Mouse (Mus musculus): ENCODE measurements around the gene Tprgl. TPM values are rescaled to one million over a fixed set of nuclear protein-coding genes. Genes with fewer than 3 reads are reported as not detected.

The Tprgl gene
- polyA plus RNA-seq, 2 experiments, result 95.7 to 156 TPM

- peak overlapping the region; percentile 62 for H3K4me3 ChIP-seq (replicated peaks; ENCODE audit: low read length)
- H3K27me3 ChIP-seq (ENCODE audit: control insufficient read depth, insufficient read depth, low read length), result no peaks in the 10 kb centered on the region; the same call in 1 of the 2 replicates
- H3K9ac ChIP-seq (ENCODE audit: low read depth, low read length, severe bottlenecking), result peak overlapping the region; percentile 60
These were observed 11.6 kb upstream of the Tprgl start for GRCm38 (mm10) chr4:154171931-154172604.

DNA sequence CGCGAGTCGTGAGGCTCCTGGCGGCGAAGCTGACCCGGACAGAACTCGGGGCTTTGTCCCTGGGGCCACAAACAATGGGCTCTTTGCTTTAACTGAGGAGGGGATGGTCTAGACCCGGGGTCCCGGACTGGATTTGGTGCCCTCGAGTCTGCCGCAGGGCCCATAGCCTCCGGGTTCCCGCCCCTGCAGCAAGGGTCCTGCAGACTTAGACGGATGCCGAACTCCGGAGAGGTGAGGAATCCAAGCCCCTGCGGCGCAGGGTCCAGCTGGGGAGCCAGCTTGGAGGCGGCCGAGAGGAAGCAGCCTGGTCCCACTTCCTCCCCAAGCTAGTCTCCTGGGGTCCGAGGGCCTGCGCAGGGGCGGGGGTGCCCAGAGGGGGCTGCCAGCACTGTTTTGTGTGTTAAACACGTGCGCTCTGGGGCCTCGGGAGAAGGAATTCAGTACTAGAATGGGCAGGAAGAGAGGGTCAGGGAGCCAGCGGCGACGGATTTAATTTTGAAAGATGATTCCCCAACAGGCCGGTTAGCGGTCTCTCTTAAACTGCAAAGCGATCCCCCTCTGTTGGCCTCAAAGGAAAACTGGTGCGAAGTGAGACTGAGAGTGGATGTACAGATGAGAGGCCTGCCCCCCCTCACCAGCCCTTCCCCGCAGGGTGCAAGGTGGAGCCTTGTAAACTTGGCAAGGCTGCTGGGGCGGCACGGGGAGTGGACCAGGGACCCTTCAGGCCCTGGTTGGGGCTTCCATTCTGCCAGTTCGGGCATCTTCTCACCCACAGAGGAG, 10.9 kb upstream of the Tprgl start:
- WGBS, result under 1% methylated on average over 36 of the region's 37 CpGs
- peak overlapping the region; percentile 43; the same call in 1 of the 2 replicates for H3K27ac ChIP-seq (replicated peaks; ENCODE audit: low read depth, low read length)
- DNase-seq (ENCODE audit: low spot score) (peak; percentile 26), ATAC-seq (ENCODE audit: low FRiP score, low read depth) (peak; percentile 48; the same call in 1 of the 2 replicates)
- no peaks in the 10 kb centered on the region for H3K36me3 ChIP-seq (ENCODE audit: control insufficient read depth, insufficient read depth, low read length)
- H3K4me1 ChIP-seq (ENCODE audit: control insufficient read depth, insufficient read depth, low read length), result peaks cover 30% of the 10 kb centered on the region
- peak overlapping the region; percentile 60 for H3K9ac ChIP-seq (ENCODE audit: low read depth, low read length, severe bottlenecking)
- no peak for TF ChIP-seq POLR2A (IDR thresholded peaks at IDR 0.05; ENCODE audit: borderline replicate concordance, extremely low read depth, insufficient read depth, insufficient read length)
- peak overlapping the region; percentile 98 for H3K4me2 ChIP-seq (replicated peaks; ENCODE audit: low read depth, low read length, severe bottlenecking)
- H3K9me3 ChIP-seq (ENCODE audit: control insufficient read depth, low read length), result no peaks in the 10 kb centered on the region
- H3K27me3 ChIP-seq (ENCODE audit: control insufficient read depth, insufficient read depth, low read length), result no peaks in the 10 kb centered on the region; the same call in 1 of the 2 replicates
- peak overlapping the region; percentile 62 for H3K4me3 ChIP-seq (replicated peaks; ENCODE audit: low read length)

More at GRCm38 (mm10) chr4:154171931-154172604, 11.6 kb upstream of the Tprgl start:
- ATAC-seq (ENCODE audit: low FRiP score, low read depth) (no peak), DNase-seq (ENCODE audit: low spot score) (no peak)
- Histone ChIP-seq H3K27ac (replicated peaks; ENCODE audit: low read depth, low read length) (no peak overlapping the region), H3K4me2 (replicated peaks; ENCODE audit: low read depth, low read length, severe bottlenecking) (peak overlapping the region; percentile 98), H3K36me3 (ENCODE audit: control insufficient read depth, insufficient read depth, low read length) (no peaks in the 10 kb centered on the region), H3K4me1 (ENCODE audit: control insufficient read depth, insufficient read depth, low read length) (peaks cover 30% of the 10 kb centered on the region), H3K9me3 (ENCODE audit: control insufficient read depth, low read length) (no peaks in the 10 kb centered on the region)
- no peak for TF ChIP-seq POLR2A (IDR thresholded peaks at IDR 0.05; ENCODE audit: borderline replicate concordance, extremely low read depth, insufficient read depth, insufficient read length)
- 20% methylated on average over 13 of the region's 13 CpGs for WGBS

GRCm38 (mm10) chr4:154170506-154171150, 10.2 kb upstream of the Tprgl start, which contains the start of gene Megf6:
TSS of gene Megf6 (plus strand) at chr4:154170730.
- Histone ChIP-seq H3K4me3 (replicated peaks; ENCODE audit: low read length) (peak within 1 kb of the TSS; percentile 62), H3K9me3 (ENCODE audit: control insufficient read depth, low read length) (no peaks in the 10 kb centered on the region), H3K4me2 (replicated peaks; ENCODE audit: low read depth, low read length, severe bottlenecking) (peak within 1 kb of the TSS; percentile 98), H3K4me1 (ENCODE audit: control insufficient read depth, insufficient read depth, low read length) (peaks cover 30% of the 10 kb centered on the region), H3K27ac (replicated peaks; ENCODE audit: low read depth, low read length) (peak within 1 kb of the TSS; percentile 43; the same call in 1 of the 2 replicates), H3K27me3 (ENCODE audit: control insufficient read depth, insufficient read depth, low read length) (no peaks in the 10 kb centered on the region; the same call in 1 of the 2 replicates), H3K36me3 (ENCODE audit: control insufficient read depth, insufficient read depth, low read length) (no peaks in the 10 kb centered on the region), H3K9ac (ENCODE audit: low read depth, low read length, severe bottlenecking) (peak within 1 kb of the TSS; percentile 60)
- DNase-seq (ENCODE audit: low spot score) (peak; percentile 85), ATAC-seq (ENCODE audit: low FRiP score, low read depth) (peak; percentile 81)
- WGBS, result 0% methylated on average over 27 of the region's 61 CpGs
- TF ChIP-seq POLR2A (IDR thresholded peaks at IDR 0.05; ENCODE audit: borderline replicate concordance, extremely low read depth, insufficient read depth, insufficient read length), result no peak

GRCm38 (mm10) chr4:154170021-154170420, 9.6 kb upstream of the Tprgl start:
- no peak overlapping the region for H3K27ac ChIP-seq (replicated peaks; ENCODE audit: low read depth, low read length)
- peak overlapping the region; percentile 98 for H3K4me2 ChIP-seq (replicated peaks; ENCODE audit: low read depth, low read length, severe bottlenecking)
- H3K4me1 ChIP-seq (ENCODE audit: control insufficient read depth, insufficient read depth, low read length), result peaks cover 30% of the 10 kb centered on the region
- ATAC-seq (ENCODE audit: low FRiP score, low read depth), result peak; percentile 14
- no peak for DNase-seq (ENCODE audit: low spot score)
- no peaks in the 10 kb centered on the region; the same call in 1 of the 2 replicates for H3K27me3 ChIP-seq (ENCODE audit: control insufficient read depth, insufficient read depth, low read length)
- H3K4me3 ChIP-seq (replicated peaks; ENCODE audit: low read length), result peak overlapping the region; percentile 62
- no peaks in the 10 kb centered on the region for H3K36me3 ChIP-seq (ENCODE audit: control insufficient read depth, insufficient read depth, low read length)
- H3K9me3 ChIP-seq (ENCODE audit: control insufficient read depth, low read length), result no peaks in the 10 kb centered on the region
- WGBS, result 1% methylated on average over 15 of the region's 15 CpGs
- H3K9ac ChIP-seq (ENCODE audit: low read depth, low read length, severe bottlenecking), result peak overlapping the region; percentile 60
- no peak for TF ChIP-seq POLR2A (IDR thresholded peaks at IDR 0.05; ENCODE audit: borderline replicate concordance, extremely low read depth, insufficient read depth, insufficient read length)

DNA sequence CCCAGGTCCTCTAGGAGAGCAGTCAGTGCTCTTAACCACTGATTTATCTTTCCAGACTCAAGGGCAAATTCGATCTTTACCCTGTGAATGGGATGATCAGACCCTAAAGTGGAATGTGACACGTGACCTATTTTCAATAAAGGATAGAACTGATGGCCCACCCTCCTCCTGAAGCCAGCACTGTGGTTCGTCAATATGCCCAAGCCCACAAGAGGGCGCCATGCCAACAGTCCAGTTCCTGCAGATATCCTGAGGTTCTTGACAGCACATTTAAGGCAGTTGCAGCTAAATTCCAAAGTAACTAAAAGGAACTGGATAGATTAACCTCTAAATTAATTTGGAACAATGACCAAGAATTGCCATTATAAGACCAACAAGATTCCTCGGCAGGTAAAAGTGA, 6.6 kb upstream of the Tprgl start:
- H3K4me1 ChIP-seq (ENCODE audit: control insufficient read depth, insufficient read depth, low read length), result peaks cover 17% of the 10 kb centered on the region
- H3K4me3 ChIP-seq (replicated peaks; ENCODE audit: low read length), result no peak overlapping the region
- H3K4me2 ChIP-seq (replicated peaks; ENCODE audit: low read depth, low read length, severe bottlenecking), result no peak overlapping the region
- H3K27ac ChIP-seq (replicated peaks; ENCODE audit: low read depth, low read length), result no peak overlapping the region
- H3K36me3 ChIP-seq (ENCODE audit: control insufficient read depth, insufficient read depth, low read length), result no peaks in the 10 kb centered on the region
- H3K9ac ChIP-seq (ENCODE audit: low read depth, low read length, severe bottlenecking), result no peak overlapping the region
- no peak for ATAC-seq (ENCODE audit: low FRiP score, low read depth)
- H3K9me3 ChIP-seq (ENCODE audit: control insufficient read depth, low read length), result no peaks in the 10 kb centered on the region
- no peak for TF ChIP-seq POLR2A (IDR thresholded peaks at IDR 0.05; ENCODE audit: borderline replicate concordance, extremely low read depth, insufficient read depth, insufficient read length)
- peak; percentile 60 for DNase-seq (ENCODE audit: low spot score)
- no peaks in the 10 kb centered on the region; the same call in 1 of the 2 replicates for H3K27me3 ChIP-seq (ENCODE audit: control insufficient read depth, insufficient read depth, low read length)
- 25% methylated on average over 5 of the region's 5 CpGs for WGBS
